Mouse (Mus musculus) liver, postnatal 0 days (tissue): Measurements from ENCODE around the gene Pcsk6.

Experiments
- CTCF ChIP-seq: sonication (generic); IDR thresholded peaks from 2 replicates; pipeline ENCODE4 v1.5.1; 2016; ENCODE audit warnings: antibody characterized with exemption, low read depth
- EP300 ChIP-seq: IDR thresholded peaks from 2 replicates; pipeline ENCODE4 v1.6.1; 2016; ENCODE audit warnings: antibody characterized with exemption, low read depth, mild to moderate bottlenecking

DNA sequence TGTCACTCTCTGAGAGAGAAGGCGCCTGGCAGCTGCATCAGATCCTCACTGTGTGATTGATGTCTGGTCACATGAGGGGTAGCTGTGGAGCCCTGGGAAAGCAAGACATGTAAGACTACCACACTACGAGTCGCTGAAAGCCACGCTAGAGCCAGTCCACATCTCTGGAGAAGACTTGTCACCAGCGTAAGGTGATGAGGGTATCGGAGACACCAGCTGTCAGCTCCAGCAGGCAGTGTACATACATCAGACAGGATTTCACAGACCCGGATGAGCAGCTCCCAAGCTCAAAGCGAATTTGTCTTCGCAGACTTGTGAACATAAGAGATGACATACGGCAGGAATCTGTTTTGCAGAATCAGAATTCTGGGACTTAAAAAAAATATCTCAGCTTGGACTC lies 32.0 kb downstream of the Pcsk6 start:
- TF ChIP-seq CTCF: no peak
- no peak for TF ChIP-seq EP300
